Mouse (Mus musculus): ENCODE data around the gene Psd.
A peak's percentile ranks its signal among the peaks of the same experiment; 100 is the strongest.

DNA sequence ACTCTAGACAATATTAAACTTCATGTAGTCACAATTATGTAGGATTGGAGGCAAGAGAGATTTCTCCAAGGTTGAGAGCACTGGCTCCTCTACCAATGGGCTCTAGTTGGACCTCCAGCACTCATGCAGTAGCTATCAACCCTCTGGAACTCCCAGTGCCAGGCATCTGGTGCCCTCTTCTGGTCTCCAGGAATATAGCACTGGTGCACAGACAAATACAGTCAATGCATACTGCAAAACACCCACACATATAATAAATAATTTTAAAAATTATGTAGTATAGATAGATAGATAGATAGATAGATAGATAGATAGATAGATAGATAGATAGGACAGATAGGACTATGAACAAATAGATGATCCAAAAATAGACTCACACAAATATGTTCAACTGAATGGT is 51.6 kb downstream of the Psd start:
- no peak for TF ChIP-seq EP300 (IDR thresholded peaks at IDR 0.05; ENCODE audit: low read depth)
- peak; percentile 37 for TF ChIP-seq CTCF (IDR thresholded peaks at IDR 0.05; ENCODE audit: low read depth)
